Mouse (Mus musculus): Measurements from ENCODE around the gene Edn2. TPM values are rescaled to one million over a fixed set of nuclear protein-coding genes. Genes with fewer than 3 reads are reported as not detected.

Gene Edn2
- polyA plus RNA-seq, 2 experiments: 0.06 TPM

- ATAC-seq (ENCODE audit: insufficient read depth) (no peak), DNase-seq (ENCODE audit: low read depth in 3 of 3, low spot score in 3 of 3) (no peak)
- no peaks in the 10 kb centered on the region for H3K4me1 ChIP-seq (replicated peaks; ENCODE audit: control insufficient read depth in 2 of 2, insufficient read depth in 2 of 2, low read length in 1 of 2)
- 54% methylated on average over 6 of the region's 6 CpGs for WGBS (ENCODE audit: insufficient replicate concordance)
- no peaks in the 10 kb centered on the region for H3K27me3 ChIP-seq (ENCODE audit: control insufficient read depth, insufficient read depth, low read length)
- H3K27ac ChIP-seq: no peak overlapping the region
- H3K4me2 ChIP-seq (ENCODE audit: low read depth): no peak overlapping the region
- H3K9me3 ChIP-seq (ENCODE audit: control insufficient read depth, low read length): no peaks in the 10 kb centered on the region
- no peaks in the 10 kb centered on the region for H3K36me3 ChIP-seq (replicated peaks; ENCODE audit: control insufficient read depth, insufficient read depth, low read depth)
- TF ChIP-seq CTCF (IDR thresholded peaks at IDR 0.05; ENCODE audit: low read depth) (no peak), EP300 (IDR thresholded peaks at IDR 0.05; ENCODE audit: low read depth) (no peak)
- no peak overlapping the region for H3K9ac ChIP-seq (replicated peaks)
- no peak overlapping the region for H3K4me3 ChIP-seq (ENCODE audit: insufficient read depth in 1 of 2, low read depth in 2 of 2, low read length in 2 of 2)
Observed at GRCm38 (mm10) chr4:120212080-120212479, 51.1 kb downstream of the Edn2 start.

- Histone ChIP-seq H3K27me3 (ENCODE audit: control insufficient read depth, insufficient read depth, low read length) (no peaks in the 10 kb centered on the region), H3K4me3 (ENCODE audit: insufficient read depth in 1 of 2, low read depth in 2 of 2, low read length in 2 of 2) (no peak overlapping the region), H3K9ac (replicated peaks) (no peak overlapping the region), H3K4me2 (ENCODE audit: low read depth) (no peak overlapping the region), H3K27ac (no peak overlapping the region), H3K9me3 (ENCODE audit: control insufficient read depth, low read length) (no peaks in the 10 kb centered on the region), H3K36me3 (replicated peaks; ENCODE audit: control insufficient read depth, insufficient read depth, low read depth) (no peaks in the 10 kb centered on the region), H3K4me1 (replicated peaks; ENCODE audit: control insufficient read depth in 2 of 2, insufficient read depth in 2 of 2, low read length in 1 of 2) (no peaks in the 10 kb centered on the region)
- DNase-seq (ENCODE audit: low read depth in 3 of 3, low spot score in 3 of 3) (no peak), ATAC-seq (ENCODE audit: insufficient read depth) (no peak)
- TF ChIP-seq EP300 (IDR thresholded peaks at IDR 0.05; ENCODE audit: low read depth) (no peak), CTCF (IDR thresholded peaks at IDR 0.05; ENCODE audit: low read depth) (no peak)
- WGBS (ENCODE audit: insufficient replicate concordance): 23% methylated on average over 3 of the region's 3 CpGs
Observed at GRCm38 (mm10) chr4:120212812-120213211, 51.8 kb downstream of the Edn2 start.

GRCm38 (mm10) chr4:120215915-120216591 lies 55.0 kb downstream of the Edn2 start:
- no peak overlapping the region for H3K27ac ChIP-seq
- WGBS (ENCODE audit: insufficient replicate concordance): 30% methylated on average over 10 of the region's 10 CpGs
- no peak for DNase-seq (ENCODE audit: low read depth in 3 of 3, low spot score in 3 of 3)

GRCm38 (mm10) chr4:120216883-120217282 lies 55.9 kb downstream of the Edn2 start:
- Histone ChIP-seq H3K36me3 (replicated peaks; ENCODE audit: control insufficient read depth, insufficient read depth, low read depth) (no peaks in the 10 kb centered on the region), H3K4me1 (replicated peaks; ENCODE audit: control insufficient read depth in 2 of 2, insufficient read depth in 2 of 2, low read length in 1 of 2) (no peaks in the 10 kb centered on the region), H3K9me3 (ENCODE audit: control insufficient read depth, low read length) (no peaks in the 10 kb centered on the region), H3K27me3 (ENCODE audit: control insufficient read depth, insufficient read depth, low read length) (no peaks in the 10 kb centered on the region), H3K9ac (replicated peaks) (no peak overlapping the region), H3K4me3 (ENCODE audit: insufficient read depth in 1 of 2, low read depth in 2 of 2, low read length in 2 of 2) (no peak overlapping the region), H3K27ac (no peak overlapping the region), H3K4me2 (ENCODE audit: low read depth) (no peak overlapping the region)
- ATAC-seq (ENCODE audit: insufficient read depth) (no peak), DNase-seq (ENCODE audit: low read depth in 3 of 3, low spot score in 3 of 3) (no peak)
- TF ChIP-seq CTCF (IDR thresholded peaks at IDR 0.05; ENCODE audit: low read depth) (no peak), EP300 (IDR thresholded peaks at IDR 0.05; ENCODE audit: low read depth) (no peak)

More at GRCm38 (mm10) chr4:120215915-120216591, 55.0 kb downstream of the Edn2 start:
- Histone ChIP-seq H3K9me3 (ENCODE audit: control insufficient read depth, low read length) (no peaks in the 10 kb centered on the region), H3K36me3 (replicated peaks; ENCODE audit: control insufficient read depth, insufficient read depth, low read depth) (no peaks in the 10 kb centered on the region), H3K9ac (replicated peaks) (no peak overlapping the region), H3K4me1 (replicated peaks; ENCODE audit: control insufficient read depth in 2 of 2, insufficient read depth in 2 of 2, low read length in 1 of 2) (no peaks in the 10 kb centered on the region), H3K4me2 (ENCODE audit: low read depth) (no peak overlapping the region), H3K4me3 (ENCODE audit: insufficient read depth in 1 of 2, low read depth in 2 of 2, low read length in 2 of 2) (no peak overlapping the region), H3K27me3 (ENCODE audit: control insufficient read depth, insufficient read depth, low read length) (no peaks in the 10 kb centered on the region)
- ATAC-seq (ENCODE audit: insufficient read depth): no peak
- TF ChIP-seq CTCF (IDR thresholded peaks at IDR 0.05; ENCODE audit: low read depth) (peak; percentile 69), EP300 (IDR thresholded peaks at IDR 0.05; ENCODE audit: low read depth) (no peak)

Other genes with a start within 250 kb of the Edn2 start
- not detected in 2 replicates for gene AL607142.1, start 96.2 kb upstream of the Edn2 start, polyA plus RNA-seq (2012; rRNA removed)
- gene AL607142.1, start 96.2 kb upstream of the Edn2 start, polyA plus RNA-seq (2014; fragmentation: Nextera tagmentation; extraction: Ambion mirVana): not detected in 2 replicates
- gene Foxo6, start 126.1 kb downstream of the Edn2 start, polyA plus RNA-seq (2012; rRNA removed): 0.06 TPM in 2 replicates
- not detected in 2 replicates for gene Foxo6, start 126.1 kb downstream of the Edn2 start, polyA plus RNA-seq (2014; fragmentation: Nextera tagmentation; extraction: Ambion mirVana)
- gene Scmh1, start 244.1 kb downstream of the Edn2 start, polyA plus RNA-seq (2012; rRNA removed): 11.0 and 12.5 TPM in 2 replicates
- 12.3 and 14.2 TPM in 2 replicates for gene Scmh1, start 244.1 kb downstream of the Edn2 start, polyA plus RNA-seq (2014; fragmentation: Nextera tagmentation; extraction: Ambion mirVana)

Data from liver, embryonic 14.5 days (tissue).